Mouse (Mus musculus): ENCODE measurements around the gene Cyp2d11. TPM values are rescaled to one million over a fixed set of nuclear protein-coding genes. Genes with fewer than 3 reads are reported as not detected.
"Not testable (repeated sequence)": the region's sequence is repeated elsewhere in the genome, so short reads cannot be mapped to it uniquely, and the experiment has no call there.

The Cyp2d11 gene
- polyA plus RNA-seq, 1 experiment from 2014 or later = not detected

DNA sequence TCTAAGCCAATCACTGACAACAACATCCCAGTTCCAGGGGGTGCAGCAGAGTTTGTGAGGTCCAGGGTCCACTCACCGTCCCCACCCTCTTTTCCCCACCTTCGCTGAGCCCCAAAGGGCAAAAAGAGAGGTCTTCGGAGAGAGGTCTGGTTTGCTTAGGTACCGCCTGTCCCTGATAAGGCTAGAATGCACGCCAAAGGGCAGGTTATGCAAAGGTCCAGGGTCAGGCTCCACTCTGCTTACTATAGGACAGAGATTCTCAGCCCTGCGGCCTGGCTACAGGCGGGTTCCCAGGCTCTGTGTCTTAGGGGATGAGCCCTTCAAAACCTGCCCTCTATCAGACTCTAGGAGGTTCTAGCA is 14.3 kb downstream of the Cyp2d11 start:
- peak; percentile 63; the same call in 1 of the 2 replicates for ATAC-seq (ENCODE audit: low FRiP score, low read depth)
- H3K9me3 ChIP-seq = 0 out of 2 replicates have a peak, but pooled peaks cover 3% of the 10 kb centered on the region

DNA sequence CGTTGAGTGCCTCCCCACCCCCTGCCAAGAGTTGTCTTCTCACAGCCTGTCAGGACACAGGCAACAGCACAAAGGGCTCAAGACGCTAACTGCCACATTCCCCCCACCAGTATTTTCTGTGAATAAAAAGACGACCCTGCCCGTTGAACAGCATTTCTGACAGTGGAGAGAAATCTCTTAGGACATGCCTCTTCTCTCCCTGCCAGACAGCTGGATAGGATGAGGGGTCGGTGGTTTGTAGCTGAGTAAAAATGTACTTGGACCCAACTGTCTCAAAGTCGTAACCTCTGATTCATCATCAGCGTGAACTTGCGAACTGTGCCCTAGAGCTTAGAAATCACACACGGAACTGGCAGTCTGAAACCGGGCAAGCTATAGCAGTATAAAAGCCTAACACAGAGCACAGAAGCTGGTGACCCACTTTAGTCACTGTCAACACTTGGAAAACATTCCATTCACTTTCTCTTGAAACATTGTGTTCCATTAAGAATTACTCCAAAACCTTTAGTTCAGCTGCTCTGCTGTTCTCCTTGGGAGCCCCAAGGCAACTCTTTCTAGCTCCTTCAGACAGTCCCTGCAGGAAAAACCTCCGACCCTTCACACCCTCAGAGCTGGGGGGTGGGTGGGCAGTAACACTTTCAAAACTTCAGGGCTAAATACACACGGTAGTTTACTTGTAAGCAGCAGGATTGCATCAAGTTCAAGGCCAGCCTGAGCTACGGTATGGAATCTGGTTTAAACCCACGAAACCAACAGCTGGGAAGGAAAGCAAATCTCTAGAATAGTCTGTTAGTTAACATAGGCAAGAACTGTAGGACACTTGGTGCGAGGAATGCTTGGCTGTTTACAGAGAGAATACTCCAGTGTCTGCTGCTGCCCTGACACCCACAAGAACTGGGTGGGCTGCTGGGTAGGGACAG is 15.3 kb downstream of the Cyp2d11 start:
- 0 out of 2 replicates have a peak, but pooled peaks cover 3% of the 10 kb centered on the region for H3K9me3 ChIP-seq
- ATAC-seq (ENCODE audit: low FRiP score, low read depth) = no peak
- no peaks in the 10 kb centered on the region for H3K36me3 ChIP-seq
- H3K4me2 ChIP-seq = no peak overlapping the region
- no peak overlapping the region for H3K4me3 ChIP-seq
- H3K9ac ChIP-seq = no peak overlapping the region
- H3K4me1 ChIP-seq (replicated peaks) = peaks cover 17% of the 10 kb centered on the region; the same call in 1 of the 2 replicates
- no peak overlapping the region for H3K27ac ChIP-seq (replicated peaks)
- 46% methylated on average over 15 of the region's 15 CpGs for WGBS
- no peaks in the 10 kb centered on the region for H3K27me3 ChIP-seq

More for the DNA sequence above, 14.3 kb downstream of the Cyp2d11 start:
- no peaks in the 10 kb centered on the region for H3K27me3 ChIP-seq
- no peaks in the 10 kb centered on the region for H3K36me3 ChIP-seq
- H3K27ac ChIP-seq (replicated peaks) = no peak overlapping the region
- peak overlapping the region; percentile 29 for H3K4me3 ChIP-seq
- H3K4me1 ChIP-seq (replicated peaks) = peaks cover 17% of the 10 kb centered on the region; the same call in 1 of the 2 replicates
- peak overlapping the region; percentile 66 for H3K4me2 ChIP-seq
- no peak overlapping the region for H3K9ac ChIP-seq
- 28% methylated on average over 7 of the region's 7 CpGs for WGBS

DNA sequence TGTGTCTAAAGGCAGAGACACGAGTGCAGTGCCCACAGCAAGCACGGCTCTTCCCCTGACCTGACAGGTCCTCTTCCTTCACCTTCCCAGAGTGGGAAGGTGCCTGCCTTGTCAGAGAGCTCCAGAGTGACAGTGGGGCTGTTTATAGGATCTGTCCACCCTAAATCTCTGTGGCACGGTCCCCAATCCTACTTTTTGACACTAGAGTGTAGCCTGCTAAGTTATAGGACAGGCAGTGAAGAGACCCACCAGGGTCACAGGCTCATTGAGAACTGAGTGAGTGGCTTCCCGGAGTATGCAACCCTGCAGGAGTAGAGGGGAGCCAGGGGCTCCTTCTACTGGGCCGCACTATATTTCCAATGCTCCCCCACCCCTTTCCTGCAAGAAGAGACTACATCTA is 16.1 kb downstream of the Cyp2d11 start:
- no peak overlapping the region for H3K9ac ChIP-seq
- H3K4me2 ChIP-seq = no peak overlapping the region
- H3K36me3 ChIP-seq = no peaks in the 10 kb centered on the region
- 81% methylated on average over 5 of the region's 5 CpGs for WGBS
- peaks cover 17% of the 10 kb centered on the region; the same call in 1 of the 2 replicates for H3K4me1 ChIP-seq (replicated peaks)
- no peak overlapping the region for H3K4me3 ChIP-seq
- 0 out of 2 replicates have a peak, but pooled peaks cover 3% of the 10 kb centered on the region for H3K9me3 ChIP-seq
- ATAC-seq (ENCODE audit: low FRiP score, low read depth) = no peak
- no peaks in the 10 kb centered on the region for H3K27me3 ChIP-seq
- H3K27ac ChIP-seq (replicated peaks) = no peak overlapping the region

DNA sequence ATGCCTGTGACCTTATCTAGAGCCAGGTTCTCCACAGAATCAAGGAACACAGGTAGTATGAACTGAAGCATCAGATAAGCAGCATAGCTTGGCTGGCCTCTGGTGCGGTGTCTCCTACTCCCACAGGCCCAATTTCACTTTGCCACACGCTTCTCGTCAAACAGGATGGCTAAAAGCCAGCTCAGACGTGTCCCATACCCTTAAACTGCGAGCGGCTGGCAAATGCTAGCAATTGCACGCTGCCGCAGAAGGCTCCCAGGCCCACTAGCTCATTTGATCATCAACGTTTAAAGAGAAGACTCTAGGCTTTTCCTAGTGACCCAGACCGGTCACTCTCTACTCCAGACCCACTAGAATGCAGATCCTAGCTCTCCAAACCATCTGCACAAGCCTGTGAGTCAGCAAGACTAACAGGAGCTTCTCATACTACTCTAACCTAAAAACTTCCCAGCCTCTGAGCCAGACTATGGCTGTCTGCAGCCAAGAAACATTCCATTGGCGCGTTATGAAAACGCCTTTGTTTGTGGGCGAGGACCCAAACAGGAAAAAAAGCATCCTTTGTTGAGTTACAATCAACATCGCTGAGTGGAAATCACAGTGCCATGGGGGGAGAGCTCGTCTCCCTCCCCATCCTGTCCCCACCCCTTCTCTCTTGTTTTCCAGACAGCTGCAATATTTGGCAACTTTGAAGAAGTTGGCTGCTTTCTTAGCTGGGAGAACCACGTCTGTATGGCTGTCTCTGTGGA is 17.3 kb downstream of the Cyp2d11 start:
- 47% methylated on average over 17 of the region's 17 CpGs for WGBS
- Histone ChIP-seq H3K4me1 (replicated peaks) (peaks cover 17% of the 10 kb centered on the region; the same call in 1 of the 2 replicates), H3K27ac (replicated peaks) (0 out of 2 replicates have a peak overlapping the region, but pooled peaks have one; percentile 35)

DNA sequence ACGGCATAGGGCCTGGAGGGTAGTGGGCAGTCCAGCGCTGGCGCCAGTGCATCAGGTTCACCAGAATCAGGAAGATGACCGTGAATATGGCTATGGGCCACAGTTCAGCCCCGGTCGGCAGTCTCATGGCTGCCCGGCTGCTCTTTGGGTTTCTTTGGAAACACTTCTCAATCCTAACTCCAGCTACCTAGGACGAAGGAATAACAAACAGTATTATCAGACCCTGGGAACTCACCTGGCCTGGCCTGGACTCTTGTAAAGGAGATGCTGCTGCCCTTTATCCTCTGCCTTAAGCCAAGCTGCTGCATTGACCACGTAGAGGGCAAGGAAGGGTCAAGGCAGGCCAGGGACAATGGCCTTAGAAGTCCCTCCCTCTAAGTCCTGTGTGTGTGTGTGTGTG is 18.0 kb downstream of the Cyp2d11 start:
- Histone ChIP-seq H3K27ac (replicated peaks) (no peak overlapping the region), H3K4me3 (no peak overlapping the region), H3K9ac (no peak overlapping the region), H3K4me1 (replicated peaks) (peaks cover 13% of the 10 kb centered on the region; the same call in 1 of the 2 replicates), H3K27me3 (no peaks in the 10 kb centered on the region), H3K36me3 (no peaks in the 10 kb centered on the region), H3K4me2 (no peak overlapping the region), H3K9me3 (no peaks in the 10 kb centered on the region)
- WGBS = 85% methylated on average over 9 of the region's 9 CpGs
- ATAC-seq (ENCODE audit: low FRiP score, low read depth) = no peak

More for the DNA sequence above, 17.3 kb downstream of the Cyp2d11 start:
- no peak for ATAC-seq (ENCODE audit: low FRiP score, low read depth)
- no peaks in the 10 kb centered on the region for H3K9me3 ChIP-seq
- no peak overlapping the region for H3K4me2 ChIP-seq
- H3K36me3 ChIP-seq = no peaks in the 10 kb centered on the region
- H3K9ac ChIP-seq = no peak overlapping the region
- H3K27me3 ChIP-seq = no peaks in the 10 kb centered on the region
- no peak overlapping the region for H3K4me3 ChIP-seq

DNA sequence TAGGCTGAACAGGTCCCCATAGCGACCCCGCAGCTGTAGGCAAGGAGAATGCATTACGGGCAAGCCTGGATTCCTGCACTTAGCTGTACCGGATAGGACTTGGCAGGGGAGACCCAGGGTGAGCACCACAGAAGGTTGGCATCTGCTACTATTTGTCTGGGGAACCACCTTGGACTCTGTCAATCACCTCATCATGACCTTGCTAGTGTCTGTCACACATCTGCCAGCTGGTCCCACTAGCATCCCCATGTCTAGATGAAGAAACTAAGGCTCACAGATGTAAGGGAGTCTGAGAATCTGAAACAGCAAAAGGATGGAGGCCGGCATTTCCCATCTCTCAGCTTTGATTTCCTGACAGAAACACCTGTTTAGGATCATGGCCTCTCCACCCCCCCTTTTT is 19.4 kb downstream of the Cyp2d11 start:
- Histone ChIP-seq H3K27ac (replicated peaks) (no peak overlapping the region), H3K4me2 (no peak overlapping the region), H3K36me3 (no peaks in the 10 kb centered on the region), H3K9ac (no peak overlapping the region), H3K4me1 (replicated peaks) (peaks cover 8% of the 10 kb centered on the region; the same call in 1 of the 2 replicates), H3K27me3 (no peaks in the 10 kb centered on the region), H3K4me3 (no peak overlapping the region), H3K9me3 (no peaks in the 10 kb centered on the region)
- WGBS = 76% methylated on average over 5 of the region's 5 CpGs
- ATAC-seq (ENCODE audit: low FRiP score, low read depth) = no peak

DNA sequence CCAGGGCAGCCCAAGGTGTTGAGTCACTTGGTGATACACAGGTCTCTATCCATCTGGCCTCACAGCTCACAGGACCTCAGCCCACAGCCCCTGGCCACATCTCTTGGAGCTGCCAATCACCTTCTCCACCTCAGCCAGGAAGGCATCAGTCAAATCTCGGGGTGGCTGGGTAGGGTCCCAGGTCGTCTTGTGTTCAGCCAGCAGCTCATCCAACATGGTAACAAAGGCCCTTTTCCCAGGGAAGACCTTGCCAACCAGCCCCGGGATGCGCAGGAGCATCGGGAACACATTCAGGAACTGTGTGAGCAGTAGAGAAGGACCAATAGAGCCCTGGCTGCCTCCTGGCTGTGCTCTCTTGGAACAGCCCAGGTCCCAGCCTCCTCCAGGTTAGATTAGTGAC is 20.8 kb downstream of the Cyp2d11 start:
- H3K27ac ChIP-seq (replicated peaks) = no peak overlapping the region
- H3K4me3 ChIP-seq = no peak overlapping the region
- peaks cover 8% of the 10 kb centered on the region; the same call in 1 of the 2 replicates for H3K4me1 ChIP-seq (replicated peaks)
- H3K27me3 ChIP-seq = no peaks in the 10 kb centered on the region
- H3K9ac ChIP-seq = no peak overlapping the region
- no peak for ATAC-seq (ENCODE audit: low FRiP score, low read depth)
- H3K4me2 ChIP-seq = no peak overlapping the region
- 85% methylated on average over 5 of the region's 5 CpGs for WGBS
- H3K9me3 ChIP-seq = no peaks in the 10 kb centered on the region
- no peaks in the 10 kb centered on the region for H3K36me3 ChIP-seq

DNA sequence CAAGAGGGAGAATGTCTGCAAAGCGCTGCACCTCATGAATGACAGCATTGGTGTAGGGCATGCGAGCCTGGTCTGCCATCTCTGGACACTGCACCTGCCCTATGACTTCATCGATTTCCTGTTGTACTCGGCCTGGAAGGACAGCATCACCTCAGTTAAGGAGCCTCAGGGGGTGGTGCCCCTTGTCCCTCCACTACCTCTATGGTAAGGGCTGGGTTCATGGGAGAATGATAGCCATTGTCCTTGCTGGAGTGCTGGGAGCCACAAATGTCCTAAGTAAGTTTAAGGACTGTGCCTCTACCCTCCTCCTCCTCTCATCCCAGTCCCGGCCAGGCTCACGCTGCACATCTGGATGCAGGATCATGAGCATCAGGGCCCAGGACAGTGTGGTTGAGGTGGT is 21.4 kb downstream of the Cyp2d11 start:
- H3K9me3 ChIP-seq = no peaks in the 10 kb centered on the region
- 94% methylated on average over 6 of the region's 6 CpGs for WGBS
- no peaks in the 10 kb centered on the region for H3K36me3 ChIP-seq
- H3K27ac ChIP-seq (replicated peaks) = no peak overlapping the region
- ATAC-seq (ENCODE audit: low FRiP score, low read depth) = no peak
- peaks cover 8% of the 10 kb centered on the region; the same call in 1 of the 2 replicates for H3K4me1 ChIP-seq (replicated peaks)
- no peaks in the 10 kb centered on the region for H3K27me3 ChIP-seq
- H3K4me2 ChIP-seq = no peak overlapping the region
- no peak overlapping the region for H3K9ac ChIP-seq
- H3K4me3 ChIP-seq = no peak overlapping the region

DNA sequence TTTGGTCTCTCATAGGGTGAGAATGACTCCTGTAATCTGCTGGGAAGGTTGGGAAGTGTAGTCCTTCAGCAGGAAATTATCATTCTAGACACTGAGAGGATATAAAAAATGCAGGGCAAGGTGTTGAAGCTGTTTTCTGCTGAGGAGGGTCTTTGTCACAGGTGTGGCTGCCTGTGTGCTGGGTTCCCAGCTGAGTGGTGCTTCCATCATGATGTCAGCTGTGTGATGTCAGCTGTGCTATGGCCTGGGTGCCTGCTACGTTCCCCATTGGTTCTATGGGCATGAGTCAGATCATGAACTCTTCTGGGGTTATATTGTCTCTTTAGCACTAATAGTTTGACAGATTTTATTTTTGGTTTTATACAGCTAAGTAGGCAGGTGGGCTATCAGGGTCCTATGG is 25.0 kb downstream of the Cyp2d11 start:
- Histone ChIP-seq H3K4me3 (no peak overlapping the region), H3K27ac (replicated peaks) (no peak overlapping the region), H3K4me2 (no peak overlapping the region), H3K4me1 (replicated peaks) (no peaks in the 10 kb centered on the region), H3K9ac (no peak overlapping the region), H3K36me3 (no peaks in the 10 kb centered on the region), H3K27me3 (no peaks in the 10 kb centered on the region), H3K9me3 (no peaks in the 10 kb centered on the region)
- no peak for ATAC-seq (ENCODE audit: low FRiP score, low read depth)
- WGBS = 81% methylated on average over 1 of the region's 1 CpGs

DNA sequence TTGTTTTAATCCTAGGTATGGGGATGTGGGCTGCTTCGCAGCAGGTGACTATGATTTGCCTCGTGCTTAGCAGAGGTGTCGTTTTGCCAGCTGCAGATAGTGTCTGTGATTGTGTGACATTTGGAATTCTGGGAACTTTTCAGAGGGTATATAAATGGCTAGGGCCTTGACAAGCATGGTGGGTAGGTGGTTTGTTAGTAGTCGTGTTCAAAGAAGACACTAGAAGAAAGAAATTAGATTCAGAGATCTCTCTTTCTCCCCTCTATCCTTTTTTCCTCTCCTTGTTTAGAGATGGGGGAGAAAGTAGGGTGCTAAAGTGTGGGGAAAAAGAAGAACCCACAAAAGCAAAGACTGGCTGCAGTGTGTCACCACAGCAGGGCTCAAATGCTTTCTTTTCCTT is 25.7 kb downstream of the Cyp2d11 start:
- Histone ChIP-seq H3K4me1 (replicated peaks) (no peaks in the 10 kb centered on the region), H3K27me3 (no peaks in the 10 kb centered on the region), H3K36me3 (no peaks in the 10 kb centered on the region), H3K9ac (no peak overlapping the region), H3K27ac (replicated peaks) (no peak overlapping the region), H3K4me3 (no peak overlapping the region), H3K4me2 (no peak overlapping the region), H3K9me3 (no peaks in the 10 kb centered on the region)
- ATAC-seq (ENCODE audit: low FRiP score, low read depth) = no peak
- 93% methylated on average over 4 of the region's 4 CpGs for WGBS

DNA sequence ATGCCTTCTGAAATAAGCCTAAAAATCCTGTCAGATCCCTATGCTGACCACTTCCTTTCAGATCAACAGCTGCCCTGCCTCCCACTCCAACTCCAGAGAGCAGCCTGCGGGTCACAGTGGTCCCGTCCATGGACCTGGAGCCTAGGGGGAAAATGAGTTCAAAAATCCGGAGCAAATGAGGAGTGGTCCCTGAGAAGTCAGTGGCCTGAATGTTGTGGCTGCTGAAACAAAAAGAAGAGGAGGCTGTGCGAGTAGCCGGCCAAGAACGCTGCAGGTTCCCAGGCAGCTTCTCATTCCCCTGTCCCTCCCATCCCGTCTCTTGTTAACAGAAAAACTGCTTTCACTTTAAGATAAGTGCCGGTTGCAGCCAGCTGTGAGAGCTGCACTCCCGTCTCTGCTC is 29.3 kb downstream of the Cyp2d11 start:
- H3K4me2 ChIP-seq; H3K9me3 ChIP-seq; H3K4me3 ChIP-seq; ATAC-seq (ENCODE audit: low FRiP score, low read depth); H3K27ac ChIP-seq (replicated peaks); H3K4me1 ChIP-seq (replicated peaks); H3K36me3 ChIP-seq; H3K9ac ChIP-seq; H3K27me3 ChIP-seq: not testable (repeated sequence)
- 21% methylated on average over 7 of the region's 9 CpGs for WGBS

DNA sequence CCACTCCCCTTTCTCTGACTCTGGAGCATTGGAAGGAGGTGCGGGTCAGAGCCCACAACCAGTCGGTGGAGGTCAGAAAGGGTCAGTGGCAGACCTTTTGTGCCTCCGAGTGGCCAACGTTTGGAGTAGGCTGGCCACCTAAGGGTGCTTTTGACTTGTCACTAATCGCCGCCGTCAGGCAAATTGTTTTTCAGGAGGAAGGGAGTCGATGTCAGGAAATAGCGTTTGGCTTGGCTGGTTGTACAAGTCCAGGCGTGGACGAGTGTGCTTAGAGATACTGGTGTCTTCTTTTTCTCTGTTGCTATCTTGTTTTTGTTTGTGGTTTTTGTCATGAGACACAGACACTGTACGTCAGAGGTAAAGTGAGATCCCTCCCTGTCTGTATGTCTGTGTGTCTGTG is 30.0 kb downstream of the Cyp2d11 start:
- not testable (repeated sequence) for H3K27me3 ChIP-seq; H3K36me3 ChIP-seq; H3K4me2 ChIP-seq; H3K4me3 ChIP-seq; H3K9ac ChIP-seq; ATAC-seq (ENCODE audit: low FRiP score, low read depth); H3K9me3 ChIP-seq; H3K4me1 ChIP-seq (replicated peaks); H3K27ac ChIP-seq (replicated peaks)
- 83% methylated on average over 8 of the region's 12 CpGs for WGBS

All from hindbrain, embryonic 15.5 days (tissue).